Mouse (Mus musculus) cortical plate, adult 2 months (tissue): ENCODE results near the gene Rasal2.

ENCODE experiments used
- CTCF ChIP-seq: fragments of 200-500 bp; IDR thresholded peaks from 2 replicates; pipeline ENCODE4 v1.5.1; 2011; ENCODE audit warnings: mild to moderate bottlenecking, control low read depth, low read length; ENCODE audit not compliant: insufficient read depth; ENCODE audit errors: extremely low read depth
- POLR2A ChIP-seq: fragments of 200-500 bp; IDR thresholded peaks from 2 replicates; pipeline ENCODE4 v1.6.1; 2011; ENCODE audit warnings: mild to moderate bottlenecking, low read length, control low read depth; ENCODE audit not compliant: insufficient read depth; ENCODE audit errors: extremely low read depth

- TF ChIP-seq POLR2A (no peak), CTCF (no peak)
Measured at GRCm38 (mm10) chr1:157301266-157301665, 111.1 kb downstream of the Rasal2 start.
